Mouse (Mus musculus) NIH3T3 (cell line): ENCODE measurements around the gene Gramd4.

ENCODE experiments used
- DNase-seq: peaks from one replicate; pipeline ENCODE4 v3.0.0-alpha.2; 2012; ENCODE audit warnings: low read depth

Gene Gramd4

DNA sequence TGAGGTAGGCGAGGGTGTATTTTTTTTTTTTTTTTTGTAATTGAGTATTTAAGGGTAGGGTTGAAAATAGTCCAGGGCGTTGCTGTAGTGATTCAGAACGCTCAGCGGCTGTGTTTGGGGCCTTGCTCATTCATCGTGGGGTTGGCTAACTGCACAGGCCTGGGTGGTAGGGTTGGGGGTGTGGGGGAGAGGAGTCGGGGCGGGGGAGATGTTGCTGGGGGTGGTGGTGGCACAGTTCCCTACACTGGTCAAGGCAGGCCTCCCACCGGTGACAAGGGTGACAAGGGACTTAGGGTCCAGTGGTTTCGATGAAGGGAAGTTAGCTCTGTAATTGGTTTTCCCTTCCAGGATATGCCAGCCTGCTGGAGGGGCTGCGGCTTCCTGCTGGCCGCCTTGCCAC is 12.9 kb downstream of the Gramd4 start:
- no peak for DNase-seq

- DNase-seq, result no peak
Measured at GRCm38 (mm10) chr15:86071166-86071565, 13.7 kb downstream of the Gramd4 start.

DNA sequence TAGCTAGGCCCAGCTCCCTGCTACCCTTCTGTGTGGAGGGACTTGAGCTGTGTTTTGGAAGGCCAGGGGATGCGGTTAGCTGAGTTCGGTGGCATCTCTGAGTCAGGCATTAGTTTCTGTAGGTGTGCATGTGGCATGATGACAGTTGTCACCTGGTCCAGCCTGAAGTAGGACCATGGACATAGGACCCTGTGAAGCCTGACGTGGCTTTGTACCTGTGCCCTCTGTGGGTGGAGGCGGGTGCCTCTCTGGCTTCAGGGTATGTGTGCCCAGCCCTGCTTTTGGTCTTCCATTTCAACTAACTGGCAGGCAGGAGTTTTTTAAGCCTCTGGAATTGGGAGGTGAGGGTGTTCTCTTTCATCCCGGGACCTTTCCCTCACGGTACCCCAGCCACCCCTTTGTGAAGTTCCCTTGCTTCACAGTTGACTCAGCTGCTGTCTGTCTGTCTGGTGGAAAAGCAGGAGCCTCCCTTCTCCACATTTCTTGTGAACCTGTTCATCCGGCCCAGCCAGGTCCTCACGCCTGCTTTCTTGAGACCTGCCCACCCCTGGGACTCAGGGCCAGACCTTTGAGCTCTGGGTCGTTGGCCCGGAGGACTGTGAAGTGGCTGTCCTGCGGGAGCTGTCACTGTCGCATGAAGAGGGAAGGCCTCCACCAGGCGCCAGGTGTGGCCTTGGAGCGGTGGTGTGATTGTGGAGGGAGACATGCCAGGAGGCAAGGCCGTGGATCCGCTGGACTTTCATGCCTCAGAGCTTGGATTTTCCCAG is 16.9 kb downstream of the Gramd4 start:
- no peak for DNase-seq

DNA sequence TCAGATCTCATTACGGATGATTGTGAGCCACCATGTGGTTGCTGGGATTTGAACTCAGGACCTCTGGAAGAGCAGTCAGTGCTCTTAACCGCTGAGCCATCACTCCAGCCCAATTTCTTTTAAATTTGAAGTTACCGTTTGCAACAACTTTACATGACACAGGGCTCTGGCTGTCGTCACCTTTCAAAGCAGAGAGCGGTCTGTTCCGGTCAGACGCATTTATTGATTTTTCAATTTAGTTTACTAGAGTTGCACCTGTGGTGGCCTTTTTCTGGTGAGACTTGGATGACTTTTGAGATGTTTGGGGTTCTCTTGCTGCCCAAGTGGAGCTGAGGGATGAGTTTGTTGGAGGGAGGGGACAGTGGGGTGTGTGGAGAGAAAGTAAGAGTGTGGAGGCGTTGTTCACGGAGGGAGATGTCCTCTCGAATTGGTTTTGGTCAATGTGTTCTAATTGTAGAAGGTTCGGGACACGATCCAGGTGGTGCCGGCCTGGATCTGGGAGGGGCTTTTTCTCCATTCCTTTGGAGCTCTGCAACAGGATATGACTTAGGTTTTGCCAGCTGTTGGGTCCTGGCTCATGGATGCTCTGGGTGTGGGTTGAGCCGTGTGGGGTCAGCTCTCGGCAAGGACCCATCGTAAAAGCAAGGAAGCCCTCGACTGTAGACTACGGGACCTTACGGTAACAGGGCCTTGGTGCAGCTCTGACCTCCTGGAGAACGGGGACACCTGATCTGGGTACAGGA is 18.0 kb downstream of the Gramd4 start:
- no peak for DNase-seq

GRCm38 (mm10) chr15:86076048-86076315 is 18.5 kb downstream of the Gramd4 start:
- no peak for DNase-seq

DNA sequence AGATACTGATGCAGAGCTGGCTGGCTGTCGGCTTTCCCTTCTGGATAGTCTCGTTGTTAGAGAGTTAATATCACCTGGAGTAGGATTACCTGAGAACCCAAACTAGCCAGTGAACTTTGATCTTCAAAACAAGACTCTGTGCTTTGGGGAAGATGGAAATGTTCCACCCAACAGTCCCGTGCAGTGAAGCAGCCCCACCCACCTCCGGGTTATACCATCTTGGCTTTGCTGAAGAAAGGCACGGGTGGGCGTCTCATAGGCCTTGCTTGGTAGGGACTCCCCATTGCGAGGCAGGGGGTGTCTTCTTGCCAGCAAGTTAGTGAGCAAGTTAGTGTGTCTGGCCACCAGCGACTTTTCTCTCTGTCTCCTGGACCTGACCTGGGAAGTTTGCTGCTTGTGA is 18.9 kb downstream of the Gramd4 start:
- no peak for DNase-seq

GRCm38 (mm10) chr15:86077934-86078333 is 20.4 kb downstream of the Gramd4 start:
- DNase-seq, result no peak

GRCm38 (mm10) chr15:86078481-86079216 is 21.2 kb downstream of the Gramd4 start:
- DNase-seq, result no peak

- DNase-seq, result peak; percentile 73
Measured at GRCm38 (mm10) chr15:86079467-86079866, 22.0 kb downstream of the Gramd4 start.

GRCm38 (mm10) chr15:86079876-86080275 is 22.4 kb downstream of the Gramd4 start:
- peak; percentile 72 for DNase-seq

DNA sequence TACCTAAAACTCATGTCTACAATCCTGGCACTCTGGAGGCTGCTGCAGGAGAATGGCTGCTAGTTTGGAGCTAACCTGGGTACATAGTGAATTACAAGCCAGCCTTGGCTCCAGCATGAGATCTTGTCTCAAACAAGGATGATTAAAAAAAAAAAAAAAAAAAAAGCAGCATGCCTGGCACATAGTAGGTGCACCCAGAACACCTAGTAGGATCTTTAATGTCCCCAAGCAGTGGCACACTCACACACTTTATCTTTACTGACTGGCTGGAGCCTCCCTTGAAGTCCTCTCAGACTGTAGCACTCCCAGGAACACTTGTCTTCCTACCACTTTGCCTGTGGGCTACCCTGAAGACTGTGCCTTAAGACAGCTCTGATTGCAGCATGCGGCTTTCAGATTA is 22.9 kb downstream of the Gramd4 start:
- no peak for DNase-seq

DNA sequence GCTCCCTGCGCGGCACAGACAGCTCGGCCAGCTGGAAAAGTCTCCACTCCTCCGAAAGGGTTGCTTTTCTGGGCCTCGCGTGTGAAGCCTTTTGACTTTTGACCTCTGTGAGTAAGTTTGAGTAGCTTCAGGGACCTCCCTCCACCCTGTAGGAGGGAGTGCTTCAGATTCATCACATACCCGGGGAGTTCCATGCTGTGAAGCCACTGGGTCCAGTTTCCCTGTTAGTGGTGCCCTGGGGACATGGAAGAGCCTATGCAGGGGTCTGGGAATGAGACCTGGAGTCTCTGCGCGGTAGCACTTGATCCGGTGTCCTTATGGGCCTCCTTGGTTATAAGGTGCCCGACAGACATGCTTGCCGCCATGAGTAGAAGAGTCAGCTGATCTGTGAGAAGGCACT is 24.2 kb downstream of the Gramd4 start:
- no peak for DNase-seq

DNA sequence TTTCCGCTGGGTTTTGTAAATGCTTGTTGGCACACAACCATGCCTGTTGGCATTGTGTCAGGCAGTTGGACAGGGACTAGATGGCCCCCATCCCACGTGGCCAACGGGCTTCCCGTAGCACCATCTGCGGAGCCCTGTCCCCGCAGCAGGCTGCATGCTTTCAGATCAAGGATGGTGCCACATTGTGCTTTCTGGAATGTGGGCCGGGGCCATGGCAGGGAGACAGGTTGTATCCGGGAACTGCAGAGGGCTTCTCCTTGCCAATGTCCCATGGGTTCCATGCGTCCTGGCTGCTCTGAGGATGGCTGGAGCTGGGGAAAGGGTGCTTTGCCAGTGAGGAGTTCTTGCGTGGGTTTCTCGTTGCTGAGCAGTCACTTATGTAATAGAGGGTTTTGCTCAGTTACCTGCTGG is 25.1 kb downstream of the Gramd4 start:
- no peak for DNase-seq

DNA sequence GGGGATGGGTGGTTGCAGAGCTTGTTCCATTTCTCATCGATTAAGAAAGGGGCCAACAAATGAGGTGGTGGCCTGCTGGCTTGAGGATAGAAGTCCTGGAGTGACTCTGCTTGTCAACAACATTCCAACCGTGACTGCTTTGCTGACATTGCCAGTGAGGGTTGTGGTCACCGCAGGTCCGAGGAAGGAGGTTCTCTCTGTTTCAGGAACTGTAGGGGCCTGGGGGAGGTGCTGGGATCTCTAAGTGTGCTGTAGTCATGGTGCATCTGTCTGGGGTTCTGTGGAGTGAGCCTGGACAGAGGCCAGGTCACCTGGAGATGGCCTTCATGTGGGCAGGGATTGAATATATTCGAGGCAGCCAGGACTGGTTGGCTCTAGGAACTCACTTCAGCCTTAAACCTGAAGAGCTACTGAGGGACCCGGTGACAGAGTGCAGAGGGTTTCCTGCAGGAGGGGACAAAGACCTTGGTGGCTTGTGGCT is 25.8 kb downstream of the Gramd4 start:
- peak; percentile 34 for DNase-seq

- peak; percentile 66 for DNase-seq
Measured at GRCm38 (mm10) chr15:86085301-86086225, 28.1 kb downstream of the Gramd4 start.

- no peak for DNase-seq
Measured at GRCm38 (mm10) chr15:86086291-86086706, 28.8 kb downstream of the Gramd4 start.

DNA sequence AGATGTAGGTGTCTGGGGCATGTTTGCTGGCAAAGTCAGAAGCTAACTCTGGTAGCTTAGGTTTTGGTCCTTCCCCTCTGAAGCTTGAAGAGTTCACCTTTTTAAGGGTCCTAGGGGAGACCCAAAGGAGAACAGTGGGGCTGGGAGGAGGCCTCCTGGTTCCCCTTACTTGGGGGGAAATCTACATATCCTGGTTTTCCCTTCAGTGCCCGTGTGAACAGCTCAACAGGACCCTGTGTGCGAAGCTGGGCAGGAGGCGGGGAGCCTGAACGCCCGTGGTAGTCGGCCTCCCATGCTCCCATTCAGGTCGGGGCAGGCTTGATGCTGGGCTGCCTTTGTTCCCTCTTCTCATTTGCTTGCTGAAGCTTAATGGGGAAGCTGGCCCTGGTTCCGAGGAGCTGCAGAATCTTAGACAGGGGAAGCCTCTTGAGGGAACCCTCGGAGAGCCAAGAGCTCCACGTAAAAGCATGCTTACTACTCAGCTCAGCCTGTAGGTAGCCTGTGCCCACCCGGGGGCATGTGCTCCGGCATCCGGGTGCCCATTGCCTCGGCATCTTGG is 30.2 kb downstream of the Gramd4 start:
- no peak for DNase-seq

DNA sequence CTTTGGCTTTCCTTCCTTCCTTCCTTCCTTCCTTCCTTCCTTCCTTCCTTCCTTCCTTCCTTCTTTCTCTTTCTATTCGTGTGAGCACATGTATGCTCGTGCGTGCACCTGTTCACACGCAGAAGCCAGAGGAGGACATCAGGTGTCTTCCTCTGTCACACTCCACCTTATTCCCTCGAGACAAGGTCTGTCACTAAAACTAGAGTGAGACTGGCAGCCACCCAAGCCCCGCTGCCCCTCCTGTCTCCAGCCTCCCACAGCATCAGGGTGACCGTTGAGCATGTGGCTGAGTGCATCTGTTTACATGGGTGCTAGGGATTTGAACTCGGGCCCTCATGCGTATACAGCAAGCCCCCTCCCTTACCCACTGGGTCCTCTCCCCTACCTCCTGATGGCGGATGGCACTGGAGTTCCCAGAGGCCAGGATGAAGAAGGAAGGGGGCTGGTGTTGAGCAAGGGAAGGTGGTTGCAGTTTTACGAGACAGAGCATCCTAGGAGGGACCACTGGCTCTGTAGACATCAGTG is 30.8 kb downstream of the Gramd4 start:
- no peak for DNase-seq

DNA sequence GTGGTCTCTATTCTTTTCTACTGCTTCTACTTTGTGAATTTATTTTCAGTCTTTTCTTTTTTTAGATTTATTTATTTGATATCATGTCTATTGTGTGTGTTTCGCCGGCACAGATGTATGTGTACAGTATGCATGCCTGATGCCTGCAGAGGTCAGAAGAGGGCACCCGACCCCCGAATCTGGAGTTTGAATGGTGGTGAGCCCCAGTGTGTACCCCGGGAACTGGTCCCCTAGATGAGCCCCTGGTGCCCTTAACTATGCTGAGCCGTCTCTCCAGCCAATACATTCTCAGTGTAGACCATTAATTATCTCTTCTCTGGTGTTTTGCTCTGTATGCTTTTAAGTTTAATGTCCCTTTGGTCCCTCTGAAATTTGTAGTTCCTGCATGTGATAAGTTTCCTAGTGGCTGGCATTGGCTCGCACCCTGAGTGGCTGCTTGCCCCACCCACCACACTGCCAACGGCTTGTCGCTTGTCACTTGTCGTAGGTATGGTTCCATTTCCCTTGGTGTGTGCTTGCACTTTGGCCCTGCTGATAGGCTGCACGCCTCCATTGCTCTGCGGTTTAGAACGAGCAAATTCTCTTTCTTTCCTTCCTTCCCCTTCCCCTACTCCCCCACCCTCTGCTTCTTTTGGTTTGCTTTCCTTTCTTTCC is 31.7 kb downstream of the Gramd4 start:
- DNase-seq, result no peak

GRCm38 (mm10) chr15:86089991-86090529 is 32.6 kb downstream of the Gramd4 start:
- DNase-seq, result peak; percentile 97
